Mouse (Mus musculus) layer of hippocampus, adult 8-10 months (tissue): ENCODE data around the gene Ift122. TPM values are rescaled to one million over a fixed set of nuclear protein-coding genes. Genes with fewer than 3 reads are reported as not detected.

ENCODE experiments used
- DNase-seq, 2 experiments: peaks; one replicate each; pipeline ENCODE4 v3.0.0; 2022; ENCODE audit warnings: low spot score in 2 of 2
- total RNA-seq, 4 experiments: library from RNA; stranded (reverse); gene quantifications; 2 replicates each; pipeline ENCODE4 v1.2.4; 2022

Gene Ift122
- total RNA-seq, 4 experiments from 2014 or later, result 26.3 to 37.8 (median 30.0) TPM

GRCm38 (mm10) chr6:115890601-115891000 lies 37.3 kb downstream of the Ift122 start:
- DNase-seq, result no peak

GRCm38 (mm10) chr6:115891061-115891460 lies 37.8 kb downstream of the Ift122 start:
- DNase-seq, result no peak

- peak; percentile 76 to 84 for DNase-seq
These were observed 38.3 kb downstream of the Ift122 start for GRCm38 (mm10) chr6:115891497-115892061.

GRCm38 (mm10) chr6:115892363-115892762 lies 39.1 kb downstream of the Ift122 start:
- no peak for DNase-seq

GRCm38 (mm10) chr6:115896346-115896745 lies 43.1 kb downstream of the Ift122 start:
- DNase-seq, result no peak

- DNase-seq, result no peak
These were observed 43.8 kb downstream of the Ift122 start for GRCm38 (mm10) chr6:115897117-115897516.

GRCm38 (mm10) chr6:115897926-115898520 lies 44.8 kb downstream of the Ift122 start:
- no peak for DNase-seq

- peak; percentile 68 to 80 for DNase-seq
These were observed 47.8 kb downstream of the Ift122 start for GRCm38 (mm10) chr6:115901062-115901461.

- no peak for DNase-seq
These were observed 48.2 kb downstream of the Ift122 start for GRCm38 (mm10) chr6:115901489-115901931.

GRCm38 (mm10) chr6:115902545-115902944 lies 49.3 kb downstream of the Ift122 start:
- DNase-seq, result no peak

GRCm38 (mm10) chr6:115905568-115905967 lies 52.3 kb downstream of the Ift122 start:
- DNase-seq, result no peak

GRCm38 (mm10) chr6:115906455-115906854 lies 53.2 kb downstream of the Ift122 start:
- no peak for DNase-seq

- DNase-seq, result no peak
These were observed 53.6 kb downstream of the Ift122 start for GRCm38 (mm10) chr6:115906871-115907270.

GRCm38 (mm10) chr6:115908421-115908982 lies 55.2 kb downstream of the Ift122 start:
- DNase-seq, result no peak

- no peak for DNase-seq
These were observed 55.8 kb downstream of the Ift122 start for GRCm38 (mm10) chr6:115909052-115909451.

GRCm38 (mm10) chr6:115909940-115910339 lies 56.7 kb downstream of the Ift122 start:
- no peak for DNase-seq

- no peak for DNase-seq
These were observed 58.5 kb downstream of the Ift122 start for GRCm38 (mm10) chr6:115911763-115912162.

- peak in 1 of 2 experiments; percentile 74 for DNase-seq
These were observed 60.2 kb downstream of the Ift122 start for GRCm38 (mm10) chr6:115913482-115913881.

GRCm38 (mm10) chr6:115914511-115915202 lies 61.4 kb downstream of the Ift122 start:
- peak; percentile 61 to 70 for DNase-seq

GRCm38 (mm10) chr6:115915601-115916445 lies 62.6 kb downstream of the Ift122 start:
- DNase-seq, result no peak

- DNase-seq, result no peak
These were observed 63.3 kb downstream of the Ift122 start for GRCm38 (mm10) chr6:115916611-115917010.
